Mouse (Mus musculus) hindbrain, embryonic 15.5 days (tissue): ENCODE measurements around the gene Sphk2. TPM values are rescaled to one million over a fixed set of nuclear protein-coding genes. Genes with fewer than 3 reads are reported as not detected.

Experiments used
- ATAC-seq: fragments of 200-750 bp; cut with Nextera tagmentation; 2 replicates; pipeline ENCODE4 v1.8.0; 2017; ENCODE audit warnings: low read depth, moderate number of reproducible peaks, moderate TSS enrichment; ENCODE audit not compliant: low FRiP score
- H3K27ac ChIP-seq: fragments of 300-500 bp; sonication (generic); replicated peaks from 2 replicates; pipeline ENCODE4 v1.5.1; 2015; ENCODE audit warnings: mild to moderate bottlenecking, inconsistent platforms
- H3K27me3 ChIP-seq: fragments of 300-500 bp; sonication (generic); 2 replicates; pipeline ENCODE4 v1.6.1; 2015; ENCODE audit warnings: control low read depth, inconsistent platforms
- H3K36me3 ChIP-seq: fragments of 300-500 bp; sonication (generic); 2 replicates; pipeline ENCODE4 v1.6.1; 2015; ENCODE audit warnings: control low read depth, inconsistent platforms
- H3K4me1 ChIP-seq: fragments of 300-500 bp; sonication (generic); replicated peaks from 2 replicates; pipeline ENCODE4 v1.6.1; 2015; ENCODE audit warnings: control low read depth, inconsistent platforms
- H3K4me2 ChIP-seq: fragments of 300-500 bp; sonication (generic); 2 replicates; pipeline ENCODE4 v1.6.1; 2015; ENCODE audit warnings: moderate library complexity, mild to moderate bottlenecking, inconsistent platforms
- H3K4me3 ChIP-seq: fragments of 300-500 bp; sonication (generic); 2 replicates; pipeline ENCODE4 v1.5.1; 2015; ENCODE audit warnings: mild to moderate bottlenecking, inconsistent platforms
- H3K9ac ChIP-seq: fragments of 300-500 bp; sonication (generic); 2 replicates; pipeline ENCODE4 v1.6.1; 2015; ENCODE audit warnings: inconsistent platforms
- H3K9me3 ChIP-seq: fragments of 300-500 bp; sonication (generic); 2 replicates; pipeline ENCODE4 v1.6.1; 2016; ENCODE audit warnings: control low read depth, inconsistent platforms
- WGBS: fragments of 180-500 bp; shearing (Covaris S2); methylation state at CpG from one replicate; pipeline ENCODE4 v1.1.7; 2015; 5-methylcytosine and 5-hydroxymethylcytosine counted together
- polyA plus RNA-seq: library from polyadenylated mRNA; unstranded; fragments of >200 nt; fragmentation: Nextera tagmentation; extraction: Ambion mirVana; gene quantifications from 2 replicates; pipeline ENCODE4 v1.2.1, GENCODE M21; 2015

The Sphk2 gene
- polyA plus RNA-seq, 1 experiment from 2014 or later = 26.9 TPM

- Histone ChIP-seq H3K36me3 (no peaks in the 10 kb centered on the region), H3K4me3 (peak overlapping the region; percentile 10), H3K9ac (no peak overlapping the region), H3K27ac (no peak overlapping the region), H3K9me3 (no peaks in the 10 kb centered on the region), H3K4me1 (no peaks in the 10 kb centered on the region), H3K4me2 (peak overlapping the region; percentile 36), H3K27me3 (0 out of 2 replicates have a peak, but pooled peaks cover 6% of the 10 kb centered on the region)
- ATAC-seq = no peak
- 39% methylated on average over 19 of the region's 19 CpGs for WGBS
These were observed 24.5 kb upstream of the Sphk2 start for GRCm38 (mm10) chr7:45742338-45742737.

- no peaks in the 10 kb centered on the region for H3K9me3 ChIP-seq
- H3K4me1 ChIP-seq = no peaks in the 10 kb centered on the region
- H3K4me2 ChIP-seq = peak overlapping the region; percentile 36
These were observed 24.0 kb upstream of the Sphk2 start for GRCm38 (mm10) chr7:45741777-45742176.

GRCm38 (mm10) chr7:45741308-45741707, 23.5 kb upstream of the Sphk2 start:
- peak overlapping the region; percentile 36; the same call in 1 of the 2 replicates for H3K4me2 ChIP-seq

More at GRCm38 (mm10) chr7:45741777-45742176, 24.0 kb upstream of the Sphk2 start:
- H3K4me3 ChIP-seq = peak overlapping the region; percentile 10
- WGBS = 39% methylated on average over 11 of the region's 11 CpGs
- H3K27ac ChIP-seq = no peak overlapping the region
- ATAC-seq = no peak
- H3K9ac ChIP-seq = no peak overlapping the region
- H3K36me3 ChIP-seq = no peaks in the 10 kb centered on the region
- 0 out of 2 replicates have a peak, but pooled peaks cover 6% of the 10 kb centered on the region for H3K27me3 ChIP-seq

GRCm38 (mm10) chr7:45739820-45740219, 22.0 kb upstream of the Sphk2 start:
- WGBS = 69% methylated on average over 10 of the region's 10 CpGs
- H3K9ac ChIP-seq = no peak overlapping the region
- H3K4me3 ChIP-seq = no peak overlapping the region
- H3K4me2 ChIP-seq = no peak overlapping the region
- no peaks in the 10 kb centered on the region for H3K9me3 ChIP-seq
- 0 out of 2 replicates have a peak, but pooled peaks cover 6% of the 10 kb centered on the region for H3K27me3 ChIP-seq
- no peaks in the 10 kb centered on the region for H3K4me1 ChIP-seq
- H3K27ac ChIP-seq = no peak overlapping the region
- H3K36me3 ChIP-seq = no peaks in the 10 kb centered on the region
- no peak for ATAC-seq

More at GRCm38 (mm10) chr7:45741308-45741707, 23.5 kb upstream of the Sphk2 start:
- Histone ChIP-seq H3K4me3 (no peak overlapping the region), H3K9ac (no peak overlapping the region), H3K27me3 (0 out of 2 replicates have a peak, but pooled peaks cover 6% of the 10 kb centered on the region), H3K36me3 (no peaks in the 10 kb centered on the region), H3K9me3 (no peaks in the 10 kb centered on the region), H3K27ac (no peak overlapping the region), H3K4me1 (no peaks in the 10 kb centered on the region)
- no peak for ATAC-seq
- WGBS = 90% methylated on average over 12 of the region's 12 CpGs

DNA sequence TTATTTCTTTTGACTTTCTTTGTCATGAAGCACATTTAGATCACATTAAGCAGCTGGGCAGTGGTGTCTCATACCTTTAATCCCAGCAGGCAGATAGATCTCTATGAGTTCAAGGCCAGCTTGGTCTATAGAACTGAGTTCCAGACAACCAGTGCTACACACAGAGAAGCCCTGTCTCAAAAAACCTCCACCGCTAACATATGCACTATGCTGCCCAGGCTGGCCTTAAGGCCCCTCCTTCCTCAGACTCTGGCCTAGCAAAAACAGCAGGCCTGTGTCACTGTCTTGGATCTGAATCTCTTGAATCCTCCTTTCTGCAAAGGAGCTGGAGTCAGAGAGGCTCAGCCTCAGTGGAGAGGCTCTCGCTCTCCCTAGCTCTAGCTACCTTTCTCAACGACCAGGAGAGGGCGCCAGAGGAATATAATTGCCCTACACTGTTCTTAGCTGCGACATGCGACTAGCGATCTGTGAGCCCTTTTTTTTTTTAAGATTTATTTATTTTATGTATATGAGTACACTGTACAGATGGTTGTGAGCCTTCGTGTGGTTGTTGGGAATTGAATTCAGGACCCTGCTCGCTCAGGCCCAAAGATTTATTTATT, 21.5 kb upstream of the Sphk2 start:
- no peak overlapping the region for H3K4me2 ChIP-seq
- no peak overlapping the region for H3K9ac ChIP-seq
- no peak overlapping the region for H3K27ac ChIP-seq
- H3K36me3 ChIP-seq = no peaks in the 10 kb centered on the region
- 8% methylated on average over 9 of the region's 9 CpGs for WGBS
- 0 out of 2 replicates have a peak, but pooled peaks cover 6% of the 10 kb centered on the region for H3K27me3 ChIP-seq
- H3K4me3 ChIP-seq = no peak overlapping the region
- H3K9me3 ChIP-seq = no peaks in the 10 kb centered on the region
- ATAC-seq = peak; percentile 88; the same call in 1 of the 2 replicates
- H3K4me1 ChIP-seq = no peaks in the 10 kb centered on the region

DNA sequence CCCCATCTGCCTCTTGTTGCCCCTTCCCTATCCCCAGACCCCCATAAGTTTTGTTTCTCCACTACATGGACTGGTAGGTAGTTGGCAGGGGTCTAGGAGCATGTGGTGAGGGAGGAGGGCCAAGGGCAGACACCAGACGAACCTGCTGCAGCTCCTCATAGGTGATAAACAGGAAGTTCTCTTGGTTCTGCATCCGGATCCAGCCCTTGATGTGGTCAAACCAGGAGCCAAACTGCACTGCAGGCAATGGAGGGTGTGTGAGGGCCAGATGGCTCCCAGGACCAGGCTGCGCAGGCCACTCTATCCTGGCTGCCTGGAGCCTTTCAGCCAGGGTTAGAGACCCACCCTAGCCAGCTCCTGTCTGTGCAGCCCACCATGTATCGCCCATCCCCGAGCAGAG, 15.7 kb upstream of the Sphk2 start:
- H3K4me2 ChIP-seq = no peak overlapping the region
- H3K27ac ChIP-seq = no peak overlapping the region
- WGBS = 83% methylated on average over 5 of the region's 5 CpGs
- no peaks in the 10 kb centered on the region for H3K9me3 ChIP-seq
- no peaks in the 10 kb centered on the region for H3K27me3 ChIP-seq
- no peak overlapping the region for H3K4me3 ChIP-seq
- H3K4me1 ChIP-seq = peaks cover 3% of the 10 kb centered on the region; the same call in 1 of the 2 replicates
- H3K36me3 ChIP-seq = no peaks in the 10 kb centered on the region
- H3K9ac ChIP-seq = no peak overlapping the region
- ATAC-seq = no peak

GRCm38 (mm10) chr7:45730727-45731431, 13.1 kb upstream of the Sphk2 start:
- 0 out of 2 replicates have a peak, but pooled peaks cover 10% of the 10 kb centered on the region for H3K36me3 ChIP-seq
- no peak overlapping the region for H3K4me3 ChIP-seq
- no peaks in the 10 kb centered on the region for H3K9me3 ChIP-seq
- 16% methylated on average over 16 of the region's 16 CpGs for WGBS
- no peak overlapping the region for H3K9ac ChIP-seq
- peaks cover 3% of the 10 kb centered on the region; the same call in 1 of the 2 replicates for H3K4me1 ChIP-seq
- H3K4me2 ChIP-seq = no peak overlapping the region
- H3K27ac ChIP-seq = no peak overlapping the region
- no peak for ATAC-seq
- no peaks in the 10 kb centered on the region for H3K27me3 ChIP-seq

DNA sequence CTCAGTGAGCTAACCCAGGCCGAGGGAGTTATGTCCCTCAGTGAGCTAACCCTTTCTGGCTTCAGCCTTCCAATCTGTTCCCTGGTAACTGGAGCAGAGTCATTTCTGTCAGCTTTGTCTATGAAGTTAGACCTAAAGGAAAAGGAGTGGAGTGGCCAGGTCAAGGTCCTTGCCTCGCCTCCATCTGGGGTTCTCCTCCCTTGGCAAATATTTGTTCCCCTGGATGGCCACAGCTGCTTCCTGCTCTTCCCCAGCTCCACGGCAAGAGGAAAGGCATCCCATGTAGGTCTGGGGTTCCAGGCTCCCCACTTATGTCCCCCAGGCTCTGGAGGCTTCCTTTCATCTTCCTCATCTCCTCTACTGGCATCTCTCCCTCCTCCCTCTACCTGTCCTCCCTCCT, 9.8 kb upstream of the Sphk2 start:
- ATAC-seq = no peak
- no peak overlapping the region for H3K4me2 ChIP-seq
- peaks cover 22% of the 10 kb centered on the region; the same call in 1 of the 2 replicates for H3K36me3 ChIP-seq
- H3K4me3 ChIP-seq = no peak overlapping the region
- H3K9ac ChIP-seq = no peak overlapping the region
- H3K27ac ChIP-seq = no peak overlapping the region
- H3K9me3 ChIP-seq = no peaks in the 10 kb centered on the region
- WGBS = 86% methylated on average over 3 of the region's 3 CpGs
- peaks cover 3% of the 10 kb centered on the region; the same call in 1 of the 2 replicates for H3K4me1 ChIP-seq
- no peaks in the 10 kb centered on the region for H3K27me3 ChIP-seq

DNA sequence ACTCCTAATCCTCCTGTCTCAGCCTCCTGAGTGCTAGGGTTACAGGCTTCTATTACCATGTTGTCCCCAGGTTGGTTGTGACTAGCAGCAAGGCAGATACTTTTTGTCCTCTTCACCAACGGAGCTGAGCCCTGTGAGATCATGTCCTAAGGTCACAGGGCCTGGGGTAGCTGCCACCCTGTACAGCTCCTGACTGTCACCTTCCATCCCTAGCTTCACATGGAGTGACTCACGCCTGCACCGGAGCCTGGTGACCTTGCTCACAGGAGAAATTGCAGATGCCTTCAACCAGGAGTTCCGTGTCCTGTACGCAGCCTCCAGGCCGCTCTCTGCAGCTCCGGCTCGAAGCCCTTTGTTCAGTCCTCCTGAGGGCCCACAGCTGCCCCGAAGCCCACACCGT, 8.6 kb upstream of the Sphk2 start:
- H3K27me3 ChIP-seq = no peaks in the 10 kb centered on the region
- no peak overlapping the region for H3K4me3 ChIP-seq
- H3K9me3 ChIP-seq = no peaks in the 10 kb centered on the region
- H3K36me3 ChIP-seq = peaks cover 22% of the 10 kb centered on the region; the same call in 1 of the 2 replicates
- no peak overlapping the region for H3K27ac ChIP-seq
- H3K4me2 ChIP-seq = no peak overlapping the region
- no peak overlapping the region for H3K9ac ChIP-seq
- H3K4me1 ChIP-seq = peaks cover 3% of the 10 kb centered on the region; the same call in 1 of the 2 replicates
- no peak for ATAC-seq
- 89% methylated on average over 10 of the region's 10 CpGs for WGBS

DNA sequence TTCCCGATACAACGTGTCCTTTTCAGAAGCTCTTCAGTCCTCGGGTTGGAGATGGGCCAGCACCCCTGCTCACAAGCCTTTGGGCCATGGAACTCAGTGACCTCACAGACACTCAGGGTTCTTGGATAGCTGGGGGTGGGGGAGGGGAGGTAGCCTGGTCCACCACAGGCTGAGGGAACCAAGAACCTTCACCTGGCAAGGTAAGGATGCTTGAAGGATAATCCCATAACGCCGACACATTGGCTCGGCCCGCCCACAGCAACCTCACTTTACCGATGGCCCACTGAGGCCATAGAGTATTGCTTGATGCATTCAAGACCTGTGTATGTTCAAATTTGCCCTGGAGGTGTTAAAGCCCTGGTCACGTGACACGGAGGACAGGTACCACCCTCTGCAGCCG, 7.9 kb upstream of the Sphk2 start, which contains the start of gene Spaca4:
Gene Spaca4 (minus strand): TSS at position 101 of the 400 bp plus-strand sequence.
- H3K9ac ChIP-seq = no peak within 1 kb of the TSS
- peaks cover under 1% of the 10 kb centered on the region; the same call in 1 of the 2 replicates for H3K4me1 ChIP-seq
- H3K4me3 ChIP-seq = no peak within 1 kb of the TSS
- no peak within 1 kb of the TSS for H3K4me2 ChIP-seq
- H3K27ac ChIP-seq = no peak within 1 kb of the TSS
- WGBS = 93% methylated on average over 11 of the region's 11 CpGs
- no peak for ATAC-seq
- H3K36me3 ChIP-seq = peaks cover 28% of the 10 kb centered on the region
- H3K9me3 ChIP-seq = no peaks in the 10 kb centered on the region
- no peaks in the 10 kb centered on the region for H3K27me3 ChIP-seq

DNA sequence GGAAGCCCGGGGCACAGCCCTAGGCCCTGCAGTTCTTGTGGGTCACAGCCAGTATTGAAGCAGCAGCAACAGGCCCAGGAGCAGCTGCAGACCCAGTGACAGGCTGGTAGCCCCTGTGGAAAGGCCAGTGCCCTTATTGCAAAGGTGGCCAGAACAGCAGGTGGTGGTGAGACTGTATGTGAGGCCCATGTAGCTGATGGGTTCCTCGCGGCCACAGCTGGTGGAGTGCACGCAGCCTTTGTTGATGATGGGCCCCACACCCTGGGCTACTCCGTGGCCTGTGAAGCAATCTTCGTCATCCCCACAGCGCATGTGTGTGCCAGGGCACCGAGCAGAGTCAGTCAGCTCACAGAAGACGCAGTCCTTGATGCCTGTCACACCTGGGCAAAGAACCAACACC, 7.3 kb upstream of the Sphk2 start:
- Histone ChIP-seq H3K27me3 (no peaks in the 10 kb centered on the region), H3K27ac (no peak overlapping the region), H3K9ac (no peak overlapping the region), H3K9me3 (no peaks in the 10 kb centered on the region), H3K4me2 (no peak overlapping the region), H3K4me1 (no peaks in the 10 kb centered on the region), H3K4me3 (no peak overlapping the region), H3K36me3 (peaks cover 32% of the 10 kb centered on the region)
- ATAC-seq = no peak
- WGBS = 97% methylated on average over 9 of the region's 9 CpGs

DNA sequence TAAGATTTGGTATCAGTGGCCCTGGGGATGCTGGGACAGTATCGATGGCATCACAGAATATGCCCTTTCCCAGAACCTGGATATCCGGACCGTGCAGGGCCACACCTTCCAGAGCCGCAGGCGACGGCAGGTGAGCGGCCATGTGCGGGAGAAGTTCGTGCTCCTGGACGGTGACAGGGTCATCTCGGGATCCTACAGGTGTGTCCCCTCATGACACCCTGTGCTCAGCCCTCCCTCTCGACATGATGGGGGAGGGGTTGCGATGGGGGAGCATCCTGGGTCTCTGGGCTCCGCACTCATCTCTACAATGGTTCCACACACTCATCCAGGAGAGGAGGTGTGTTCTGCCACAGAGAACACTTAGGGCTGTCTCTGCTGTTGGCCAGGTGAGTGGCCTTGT, 6.0 kb upstream of the Sphk2 start:
- Histone ChIP-seq H3K27ac (no peak overlapping the region), H3K27me3 (no peaks in the 10 kb centered on the region), H3K4me3 (no peak overlapping the region), H3K9me3 (no peaks in the 10 kb centered on the region), H3K36me3 (peaks cover 36% of the 10 kb centered on the region), H3K4me2 (no peak overlapping the region), H3K9ac (no peak overlapping the region), H3K4me1 (peaks cover 10% of the 10 kb centered on the region)
- ATAC-seq = no peak
- 97% methylated on average over 14 of the region's 14 CpGs for WGBS
